Mouse (Mus musculus) stomach, postnatal 0 days (tissue): ENCODE measurements around the gene Shc1. TPM values are rescaled to one million over a fixed set of nuclear protein-coding genes. Genes with fewer than 3 reads are reported as not detected.

Experiments used
- ATAC-seq: fragments of 200-750 bp; cut with Nextera tagmentation; 2 replicates; pipeline ENCODE4 v1.8.0; 2017; ENCODE audit not compliant: low FRiP score, low TSS enrichment
- DNase-seq: peaks from one replicate; pipeline ENCODE4 v3.0.0-alpha.2; 2016; ENCODE audit warnings: low spot score
- H3K27ac ChIP-seq: fragments of 300-500 bp; sonication (generic); replicated peaks from 2 replicates; pipeline ENCODE4 v1.5.1; 2014; ENCODE audit warnings: mild to moderate bottlenecking, control low read depth
- H3K27me3 ChIP-seq: fragments of 300-500 bp; sonication (generic); 2 replicates; pipeline ENCODE4 v1.6.1; 2014; ENCODE audit warnings: low read length; ENCODE audit not compliant: control insufficient read depth, insufficient read depth
- H3K36me3 ChIP-seq: fragments of 300-500 bp; sonication (generic); 2 replicates; pipeline ENCODE4 v1.6.1; 2014; ENCODE audit warnings: low read length, mixed read lengths; ENCODE audit not compliant: control insufficient read depth, insufficient read depth
- H3K4me1 ChIP-seq: fragments of 300-500 bp; sonication (generic); replicated peaks from 2 replicates; pipeline ENCODE4 v1.6.1; 2014; ENCODE audit warnings: antibody characterized with exemption; ENCODE audit not compliant: control insufficient read depth, insufficient read depth
- H3K4me2 ChIP-seq: fragments of 300-500 bp; sonication (generic); replicated peaks from 2 replicates; pipeline ENCODE4 v1.6.1; 2014; ENCODE audit warnings: low read depth, mild to moderate bottlenecking, control low read depth, moderate library complexity
- H3K4me3 ChIP-seq: fragments of 300-500 bp; sonication (generic); 2 replicates; pipeline ENCODE4 v1.5.1; 2014; ENCODE audit warnings: low read depth, low read length, control low read depth
- H3K9ac ChIP-seq: fragments of 300-500 bp; sonication (generic); 2 replicates; pipeline ENCODE4 v1.6.1; 2014; ENCODE audit warnings: mild to moderate bottlenecking, low read length, control low read depth, mixed read lengths
- H3K9me3 ChIP-seq: fragments of 300-500 bp; sonication (generic); 2 replicates; pipeline ENCODE4 v1.6.1; 2016; ENCODE audit warnings: low read length; ENCODE audit not compliant: control insufficient read depth
- CTCF ChIP-seq: IDR thresholded peaks from 2 replicates; pipeline ENCODE4 v1.5.1; 2016; ENCODE audit warnings: antibody characterized with exemption, low read depth, mild to moderate bottlenecking, moderate library complexity
- EP300 ChIP-seq: optimal IDR thresholded peaks from 2 replicates; pipeline ENCODE3; 2016; ENCODE audit warnings: antibody characterized with exemption
- WGBS: fragments of 180-500 bp; shearing (Covaris S2); extraction: QIAGEN DNeasy Blood & Tissue Kit; methylation state at CpG from one replicate; pipeline ENCODE4 v1.1.7; 2014; 5-methylcytosine and 5-hydroxymethylcytosine counted together
- polyA plus RNA-seq: library from polyadenylated mRNA; unstranded; fragments of >200 nt; fragmentation: Nextera tagmentation; extraction: Ambion mirVana; gene quantifications from 2 replicates; pipeline ENCODE4 v1.2.1, GENCODE M21; 2015

Shc1 gene
- polyA plus RNA-seq, 1 experiment from 2014 or later = 42.6 TPM

GRCm38 (mm10) chr3:89468268-89468667 is 50.0 kb downstream of the Shc1 start:
- ATAC-seq = 0 out of 2 replicates have a peak, but pooled peaks have one; percentile 21
- Histone ChIP-seq H3K36me3 (no peaks in the 10 kb centered on the region), H3K27me3 (no peaks in the 10 kb centered on the region), H3K27ac (no peak overlapping the region), H3K9me3 (no peaks in the 10 kb centered on the region), H3K4me3 (no peak overlapping the region), H3K4me2 (no peak overlapping the region), H3K4me1 (no peaks in the 10 kb centered on the region), H3K9ac (no peak overlapping the region)
- no peak for DNase-seq
- 55% methylated on average over 4 of the region's 4 CpGs for WGBS
- no peak for TF ChIP-seq EP300
- TF ChIP-seq CTCF = no peak

- H3K4me1 ChIP-seq = no peaks in the 10 kb centered on the region
- H3K9ac ChIP-seq = no peak overlapping the region
- no peak overlapping the region for H3K27ac ChIP-seq
- TF ChIP-seq CTCF (no peak), EP300 (no peak)
- DNase-seq (no peak), ATAC-seq (no peak)
- no peak overlapping the region for H3K4me2 ChIP-seq
- no peak overlapping the region for H3K4me3 ChIP-seq
- no peaks in the 10 kb centered on the region for H3K36me3 ChIP-seq
- no peaks in the 10 kb centered on the region for H3K27me3 ChIP-seq
- H3K9me3 ChIP-seq = no peaks in the 10 kb centered on the region
- 76% methylated on average over 7 of the region's 7 CpGs for WGBS
Measured at GRCm38 (mm10) chr3:89472280-89472679, 54.0 kb downstream of the Shc1 start.

GRCm38 (mm10) chr3:89473838-89474237 is 55.6 kb downstream of the Shc1 start:
- no peak for TF ChIP-seq EP300
- no peak for TF ChIP-seq CTCF
- Histone ChIP-seq H3K9ac (no peak overlapping the region), H3K4me3 (no peak overlapping the region), H3K9me3 (no peaks in the 10 kb centered on the region), H3K36me3 (no peaks in the 10 kb centered on the region), H3K4me1 (no peaks in the 10 kb centered on the region), H3K27ac (no peak overlapping the region), H3K27me3 (no peaks in the 10 kb centered on the region), H3K4me2 (no peak overlapping the region)
- WGBS = 71% methylated on average over 6 of the region's 6 CpGs
- DNase-seq = no peak
- ATAC-seq = no peak

- TF ChIP-seq EP300 = no peak
- TF ChIP-seq CTCF = no peak
- Histone ChIP-seq H3K27ac (no peak overlapping the region), H3K4me1 (no peaks in the 10 kb centered on the region), H3K9ac (no peak overlapping the region), H3K9me3 (no peaks in the 10 kb centered on the region), H3K4me3 (no peak overlapping the region), H3K27me3 (no peaks in the 10 kb centered on the region), H3K4me2 (no peak overlapping the region), H3K36me3 (no peaks in the 10 kb centered on the region)
- WGBS = 78% methylated on average over 6 of the region's 6 CpGs
- DNase-seq (no peak), ATAC-seq (0 out of 2 replicates have a peak, but pooled peaks have one; percentile 8)
Measured at GRCm38 (mm10) chr3:89479055-89479454, 60.8 kb downstream of the Shc1 start.

Other genes with a start within 250 kb of the Shc1 start
- gene Scamp3, start 241.0 kb upstream of the Shc1 start, polyA plus RNA-seq = 65.4 and 66.3 TPM in 2 replicates
- gene Fam189b, start 235.3 kb upstream of the Shc1 start, polyA plus RNA-seq = 7.5 and 9.1 TPM in 2 replicates
- gene Gba, start 215.5 kb upstream of the Shc1 start, polyA plus RNA-seq = 98.5 and 112 TPM in 2 replicates
- gene Thbs3, start 203.3 kb upstream of the Shc1 start, polyA plus RNA-seq = 25.5 and 31.1 TPM in 2 replicates
- 129 and 133 TPM in 2 replicates for gene Mtx1, start 191.4 kb upstream of the Shc1 start, polyA plus RNA-seq
- gene Muc1, start 189.4 kb upstream of the Shc1 start, polyA plus RNA-seq = 212 and 255 TPM in 2 replicates
- gene Krtcap2, start 172.5 kb upstream of the Shc1 start, polyA plus RNA-seq = 266 and 314 TPM in 2 replicates
- 2.7 and 3.3 TPM in 2 replicates for gene Trim46, start 172.1 kb upstream of the Shc1 start, polyA plus RNA-seq
- 140 and 152 TPM in 2 replicates for gene Dpm3, start 159.1 kb upstream of the Shc1 start, polyA plus RNA-seq
- gene Slc50a1, start 147.9 kb upstream of the Shc1 start, polyA plus RNA-seq = 107 and 113 TPM in 2 replicates
- gene Efna1, start 137.3 kb upstream of the Shc1 start, polyA plus RNA-seq = 34.8 and 36.6 TPM in 2 replicates
- 25.8 and 29.2 TPM in 2 replicates for gene Efna3, start 95.5 kb upstream of the Shc1 start, polyA plus RNA-seq
- gene Efna4, start 80.4 kb upstream of the Shc1 start, polyA plus RNA-seq = 8.9 and 11.7 TPM in 2 replicates
- gene Adam15, start 68.4 kb upstream of the Shc1 start, polyA plus RNA-seq = 43.0 and 44.8 TPM in 2 replicates
- 0.33 and 0.41 TPM in 2 replicates for gene Dcst2, start 56.5 kb upstream of the Shc1 start, polyA plus RNA-seq
- 0.29 and 0.36 TPM in 2 replicates for gene Dcst1, start 53.2 kb upstream of the Shc1 start, polyA plus RNA-seq
- gene Zbtb7b, start 23.7 kb upstream of the Shc1 start, polyA plus RNA-seq = 7.9 and 9.1 TPM in 2 replicates
- gene Lenep, start 15.7 kb upstream of the Shc1 start, polyA plus RNA-seq = not detected in 2 replicates
- 20.9 and 22.6 TPM in 2 replicates for gene Flad1, start 6.6 kb upstream of the Shc1 start, polyA plus RNA-seq
- 158 and 179 TPM in 2 replicates for gene Cks1b, start 60 bp upstream of the Shc1 start, polyA plus RNA-seq
- 18.0 and 21.3 TPM in 2 replicates for gene Pygo2, start 11.8 kb downstream of the Shc1 start, polyA plus RNA-seq
- 48.4 and 48.6 TPM in 2 replicates for gene Pbxip1, start 18.3 kb downstream of the Shc1 start, polyA plus RNA-seq
- gene Pmvk, start 36.1 kb downstream of the Shc1 start, polyA plus RNA-seq = 49.7 and 55.0 TPM in 2 replicates
- gene Kcnn3, start 101.7 kb downstream of the Shc1 start, polyA plus RNA-seq = 4.5 and 5.3 TPM in 2 replicates